Mouse (Mus musculus) bone marrow macrophage, adult 2 months (primary cell): ENCODE data around the gene Frem2.

Experiments used
- CTCF ChIP-seq: IDR thresholded peaks from 2 replicates; pipeline ENCODE4 v1.5.1; 2012; ENCODE audit warnings: low read depth, mild to moderate bottlenecking, low read length, moderate library complexity
- POLR2A ChIP-seq: IDR thresholded peaks from 2 replicates; pipeline ENCODE4 v1.6.1; 2012; ENCODE audit warnings: mild to moderate bottlenecking, low read depth, low read length, borderline replicate concordance

DNA sequence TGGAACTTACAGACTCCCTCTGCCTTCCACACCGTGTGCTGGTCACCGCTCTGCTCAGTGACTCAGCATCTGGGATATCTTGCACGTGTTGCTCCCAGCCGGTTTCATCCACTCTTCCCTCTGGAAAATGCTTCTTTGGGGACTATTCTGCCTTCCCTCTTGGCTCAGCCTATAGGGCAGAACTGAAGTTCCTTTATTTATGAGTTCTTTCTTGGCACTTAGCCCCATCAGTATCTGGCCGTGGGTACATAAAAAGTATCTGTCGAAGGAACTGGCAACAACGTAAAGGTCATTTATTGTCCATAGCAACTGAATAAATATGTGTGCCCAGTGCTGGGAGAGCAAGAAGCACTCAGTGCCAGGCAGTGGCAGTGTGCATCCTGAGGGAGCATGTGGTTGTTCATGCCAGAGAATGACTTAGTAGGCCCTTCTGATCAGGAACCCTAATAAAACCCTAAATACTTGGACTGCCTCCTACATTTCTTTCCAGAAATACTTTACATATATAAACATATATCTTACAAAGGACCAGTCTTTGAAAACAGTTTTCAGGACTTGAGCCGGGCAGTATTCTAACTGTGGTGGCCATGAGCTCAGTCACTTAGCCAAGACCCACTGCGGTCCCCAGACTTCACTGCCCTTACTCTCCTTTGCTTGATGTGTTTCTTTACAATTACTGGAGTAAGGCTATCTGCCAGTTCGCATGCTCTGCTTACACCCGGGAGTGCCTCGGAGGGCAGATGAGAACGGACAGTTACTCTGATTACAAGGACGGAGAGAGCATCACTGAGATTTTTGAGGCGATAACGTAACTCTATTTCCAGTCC lies 99.6 kb downstream of the Frem2 start:
- TF ChIP-seq CTCF = no peak
- TF ChIP-seq POLR2A = no peak
